ENCODE assay signal across 8 mouse cellular contexts in genomic region chr2:34869680-34870079, GRCm38 (mm10). TPM values are rescaled to one million over a fixed set of nuclear protein-coding genes. Genes with fewer than 3 reads are reported as not detected.
A peak's percentile ranks its signal among the peaks of the same experiment; 100 is the strongest.
DNase-seq lines count a peak whose midpoint lies in the region; ATAC-seq and TF ChIP-seq lines count a peak whose summit lies in the region.

No protein-coding gene starts in this region.

- peak; percentile 66 for DNase-seq in heart, adult 11 months
- DNase-seq in heart, adult 9 months (ENCODE audit: low spot score in 2 of 2): no peak
- DNase-seq in G1E (ENCODE audit: low spot score): peak; percentile 65
- DNase-seq in gastrocnemius, postnatal 4 days (ENCODE audit: low spot score in 2 of 2): no peak
- DNase-seq in layer of hippocampus, postnatal 36 days: no peak

- peaks cover 44% of the 10 kb centered on the region for H3K36me3 ChIP-seq in G1E (replicated peaks)
- peaks cover 19% of the 10 kb centered on the region for H3K36me3 ChIP-seq in intestine, postnatal 0 days (ENCODE audit: control insufficient read depth, insufficient read depth)
- peaks cover 12% of the 10 kb centered on the region for H3K36me3 ChIP-seq in neural tube, embryonic 12.5 days

- peak overlapping the region; percentile 98 for H3K4me3 ChIP-seq in G1E (ENCODE audit: low read depth, low read length)
- H3K4me3 ChIP-seq in embryonic fibroblast, embryonic 13.5 days (ENCODE audit: insufficient read depth, low read length): peak overlapping the region; percentile 83
- H3K4me3 ChIP-seq in intestine, postnatal 0 days (ENCODE audit: low read depth, low read length): peak overlapping the region; percentile 86
- H3K4me3 ChIP-seq in neural tube, embryonic 12.5 days: peak overlapping the region; percentile 27

- TF ChIP-seq POLR2A in embryonic fibroblast, embryonic 13.5 days (IDR thresholded peaks at IDR 0.05; ENCODE audit: low read depth, low read length): peak; percentile 43

- peak overlapping the region; percentile 28; the same call in 1 of the 2 replicates for H3K9ac ChIP-seq in intestine, postnatal 0 days (ENCODE audit: low read depth, low read length)
- H3K9ac ChIP-seq in neural tube, embryonic 12.5 days: peak overlapping the region; percentile 33

- peaks cover 12% of the 10 kb centered on the region for H3K27me3 ChIP-seq in G1E (ENCODE audit: insufficient read depth, low read length)
- H3K27me3 ChIP-seq in intestine, postnatal 0 days (replicated peaks; ENCODE audit: control insufficient read depth, insufficient read depth, low read length): no peaks in the 10 kb centered on the region
- peaks cover 17% of the 10 kb centered on the region for H3K27me3 ChIP-seq in neural tube, embryonic 12.5 days (replicated peaks)

- no peaks in the 10 kb centered on the region for H3K9me3 ChIP-seq in G1E (replicated peaks)
- no peaks in the 10 kb centered on the region for H3K9me3 ChIP-seq in intestine, postnatal 0 days (ENCODE audit: control insufficient read depth)
- H3K9me3 ChIP-seq in neural tube, embryonic 12.5 days: no peaks in the 10 kb centered on the region

- WGBS in intestine, postnatal 0 days: 30% methylated on average over 5 of the region's 5 CpGs
- WGBS in neural tube, embryonic 12.5 days: 42% methylated on average over 5 of the region's 5 CpGs

- H3K27ac ChIP-seq in embryonic fibroblast, embryonic 13.5 days (ENCODE audit: insufficient read depth, low read length): peak overlapping the region; percentile 84
- no peak overlapping the region for H3K27ac ChIP-seq in intestine, postnatal 0 days (ENCODE audit: low read depth, low read length)
- H3K27ac ChIP-seq in neural tube, embryonic 12.5 days: no peak overlapping the region

- no peak for TF ChIP-seq CTCF in G1E (IDR thresholded peaks at IDR 0.05; ENCODE audit: low read depth, low read length)
- no peak for TF ChIP-seq CTCF in embryonic fibroblast, embryonic 13.5 days (IDR thresholded peaks at IDR 0.05; ENCODE audit: borderline replicate concordance, insufficient read depth, low read length)
- TF ChIP-seq CTCF in intestine, postnatal 0 days (IDR thresholded peaks at IDR 0.05; ENCODE audit: low read depth): no peak

- H3K4me1 ChIP-seq in G1E (ENCODE audit: insufficient read depth, low read depth, low read length): peaks cover 49% of the 10 kb centered on the region
- 0 out of 2 replicates have a peak, but pooled peaks cover 3% of the 10 kb centered on the region for H3K4me1 ChIP-seq in embryonic fibroblast, embryonic 13.5 days (ENCODE audit: control insufficient read depth, insufficient read depth, low read length)
- H3K4me1 ChIP-seq in intestine, postnatal 0 days (replicated peaks; ENCODE audit: control insufficient read depth, insufficient read depth, low read length): 0 out of 2 replicates have a peak, but pooled peaks cover 8% of the 10 kb centered on the region
- H3K4me1 ChIP-seq in neural tube, embryonic 12.5 days: peaks cover 26% of the 10 kb centered on the region

- peak; percentile 70; the same call in 1 of the 2 replicates for ATAC-seq in G1E (ENCODE audit: extremely low read depth, insufficient number of reproducible peaks, low FRiP score, poor library complexity, severe bottlenecking)
- no peak for ATAC-seq in intestine, postnatal 0 days
- ATAC-seq in neural tube, embryonic 12.5 days (ENCODE audit: low FRiP score, low read depth): no peak

- peak overlapping the region; percentile 71 for H3K4me2 ChIP-seq in intestine, postnatal 0 days (replicated peaks; ENCODE audit: low read depth)
- H3K4me2 ChIP-seq in neural tube, embryonic 12.5 days (replicated peaks): peak overlapping the region; percentile 64

RNA-seq across cellular contexts. Expression of gene Cutal, which starts 4.5 kb away (rescaled TPM):
- total RNA-seq in G1E (2014; fragmentation: Nextera tagmentation): not detected in 2 replicates
- total RNA-seq in G1E (2017): 0.06 TPM in 1 of 2 replicates, not detected in the other
- polyA plus RNA-seq in G1E (2012): 0.02 TPM in 1 of 2 replicates, not detected in the other
- polyA plus RNA-seq in embryonic fibroblast, embryonic 13.5 days (2011; ENCODE audit: insufficient read length, low read depth, missing spikeins): 0.32 TPM in 1 of 2 replicates, not detected in the other
- 16.4 and 17.6 TPM in 2 replicates for polyA plus RNA-seq in intestine, postnatal 0 days (2015; fragmentation: Nextera tagmentation; extraction: Ambion mirVana)
- not detected in 2 replicates for polyA plus RNA-seq in neural tube, embryonic 12.5 days (2016; fragmentation: Nextera tagmentation; extraction: Ambion mirVana)
- total RNA-seq in gastrocnemius, postnatal 4 days (2021): under 1 TPM; 0.18 to 0.34 TPM
- total RNA-seq in layer of hippocampus, postnatal 36 days (2021): under 1 TPM; 0.18 to 0.40 TPM

RNA-seq across cellular contexts. Expression of gene Psmd5, which starts 5.1 kb away (rescaled TPM):
- total RNA-seq in G1E (2014; fragmentation: Nextera tagmentation): 76.4 and 77.9 TPM in 2 replicates
- 44.7 and 49.3 TPM in 2 replicates for total RNA-seq in G1E (2017)
- polyA plus RNA-seq in G1E (2012): 12.0 and 13.4 TPM in 2 replicates
- 65.7 and 67.6 TPM in 2 replicates for polyA plus RNA-seq in embryonic fibroblast, embryonic 13.5 days (2011; ENCODE audit: insufficient read length, low read depth, missing spikeins)
- 47.5 and 52.2 TPM in 2 replicates for polyA plus RNA-seq in intestine, postnatal 0 days (2015; fragmentation: Nextera tagmentation; extraction: Ambion mirVana)
- 94.5 and 94.9 TPM in 2 replicates for polyA plus RNA-seq in neural tube, embryonic 12.5 days (2016; fragmentation: Nextera tagmentation; extraction: Ambion mirVana)
- total RNA-seq in gastrocnemius, postnatal 4 days (2021): 10 to 100 TPM; 25.4 to 25.7 TPM
- total RNA-seq in layer of hippocampus, postnatal 36 days (2021): 10 to 100 TPM; 40.3 to 44.3 TPM

RNA-seq across cellular contexts. Expression of gene Gm34653, which starts 36.9 kb away (rescaled TPM):
- total RNA-seq in G1E (2014; fragmentation: Nextera tagmentation) (0.58 TPM in 1 of 2 replicates, not detected in the other), G1E (2017) (0.38 and 0.46 TPM in 2 replicates)
- not detected in 2 replicates for polyA plus RNA-seq in G1E (2012)
- polyA plus RNA-seq in embryonic fibroblast, embryonic 13.5 days (2011; ENCODE audit: insufficient read length, low read depth, missing spikeins): not detected in 2 replicates
- polyA plus RNA-seq in intestine, postnatal 0 days (2015; fragmentation: Nextera tagmentation; extraction: Ambion mirVana): not detected in 2 replicates
- 0.11 TPM in 1 of 2 replicates, not detected in the other for polyA plus RNA-seq in neural tube, embryonic 12.5 days (2016; fragmentation: Nextera tagmentation; extraction: Ambion mirVana)
- total RNA-seq in gastrocnemius, postnatal 4 days (2021): under 1 TPM in 1 of 2 experiments, not detected in 1; 0.17 TPM
- not detected for total RNA-seq in layer of hippocampus, postnatal 36 days (2021)

RNA-seq across cellular contexts. Expression of gene Fbxw2, which starts 43.6 kb away (rescaled TPM):
- total RNA-seq in G1E (2014; fragmentation: Nextera tagmentation) (60.0 and 74.7 TPM in 2 replicates), G1E (2017) (99.5 and 104 TPM in 2 replicates)
- polyA plus RNA-seq in G1E (2012): 22.7 and 26.1 TPM in 2 replicates
- polyA plus RNA-seq in embryonic fibroblast, embryonic 13.5 days (2011; ENCODE audit: insufficient read length, low read depth, missing spikeins): 65.6 and 73.5 TPM in 2 replicates
- 36.8 and 39.7 TPM in 2 replicates for polyA plus RNA-seq in intestine, postnatal 0 days (2015; fragmentation: Nextera tagmentation; extraction: Ambion mirVana)
- polyA plus RNA-seq in neural tube, embryonic 12.5 days (2016; fragmentation: Nextera tagmentation; extraction: Ambion mirVana): 72.1 and 79.0 TPM in 2 replicates
- 10 to 100 TPM; 59.6 to 60.1 TPM for total RNA-seq in gastrocnemius, postnatal 4 days (2021)
- 10 to 100 TPM; 77.4 to 83.4 TPM for total RNA-seq in layer of hippocampus, postnatal 36 days (2021)

RNA-seq across cellular contexts. Expression of gene Phf19, which starts 44.1 kb away (rescaled TPM):
- not detected in 2 replicates for total RNA-seq in G1E (2014; fragmentation: Nextera tagmentation)
- 0.52 and 0.66 TPM in 2 replicates for total RNA-seq in G1E (2017)
- 0.01 and 0.02 TPM in 2 replicates for polyA plus RNA-seq in G1E (2012)
- 5.9 and 7.6 TPM in 2 replicates for polyA plus RNA-seq in embryonic fibroblast, embryonic 13.5 days (2011; ENCODE audit: insufficient read length, low read depth, missing spikeins)
- polyA plus RNA-seq in intestine, postnatal 0 days (2015; fragmentation: Nextera tagmentation; extraction: Ambion mirVana): 2.7 and 2.9 TPM in 2 replicates
- 1.1 and 1.3 TPM in 2 replicates for polyA plus RNA-seq in neural tube, embryonic 12.5 days (2016; fragmentation: Nextera tagmentation; extraction: Ambion mirVana)
- 10 to 100 TPM in 1 of 2 experiments, 1 to 10 TPM in 1; 9.3 to 11.6 TPM for total RNA-seq in gastrocnemius, postnatal 4 days (2021)
- 1 to 10 TPM; 1.1 to 1.3 TPM for total RNA-seq in layer of hippocampus, postnatal 36 days (2021)

Comparison
In these comparisons a context has a peak if more than half of its experiments do, and no peak if none do; other contexts are left out.
1. DNase-seq: peak in heart, adult 11 months (single experiment) and G1E (single experiment); none in heart, adult 9 months (0 of 2), gastrocnemius, postnatal 4 days (0 of 2) and layer of hippocampus, postnatal 36 days (0 of 2).
2. H3K4me3 ChIP-seq: peak in every context shown above with its lines; median percentile 98 in G1E; 86 in intestine, postnatal 0 days; 83 in embryonic fibroblast, embryonic 13.5 days; 27 in neural tube, embryonic 12.5 days.
3. RNA of gene Cutal, which starts 4.5 kb away (polyA plus RNA-seq): 16.4 to 17.6 TPM in intestine, postnatal 0 days; not detected in neural tube, embryonic 12.5 days, 0.32 TPM in embryonic fibroblast, embryonic 13.5 days and 0.02 TPM in G1E; every median in the first group is over 10 times any median in the second.